Mouse (Mus musculus) stomach, embryonic 16.5 days (tissue): ENCODE measurements around the gene Krtap1-4. TPM values are rescaled to one million over a fixed set of nuclear protein-coding genes. Genes with fewer than 3 reads are reported as not detected.
A peak's percentile ranks its signal among the peaks of the same experiment; 100 is the strongest.

Source experiments
- ATAC-seq: fragments of 200-750 bp; cut with Nextera tagmentation; 2 replicates; pipeline ENCODE4 v1.8.0; 2017; ENCODE audit warnings: moderate number of reproducible peaks, moderate TSS enrichment; ENCODE audit not compliant: insufficient read depth, low FRiP score
- H3K27ac ChIP-seq: fragments of 300-500 bp; sonication (generic); 2 replicates; pipeline ENCODE4 v1.5.1; 2014; ENCODE audit warnings: low read length
- H3K27me3 ChIP-seq: fragments of 300-500 bp; sonication (generic); 2 replicates; pipeline ENCODE4 v1.6.1; 2014; ENCODE audit warnings: low read length, control low read depth, mixed read lengths; ENCODE audit not compliant: control insufficient read depth, insufficient read depth
- H3K36me3 ChIP-seq: fragments of 300-500 bp; sonication (generic); 2 replicates; pipeline ENCODE4 v1.6.1; 2014; ENCODE audit warnings: low read length; ENCODE audit not compliant: control insufficient read depth, insufficient read depth
- H3K4me1 ChIP-seq: fragments of 300-500 bp; sonication (generic); 2 replicates; pipeline ENCODE4 v1.6.1; 2014; ENCODE audit warnings: low read length, control low read depth, mixed read lengths; ENCODE audit not compliant: control insufficient read depth, insufficient read depth
- H3K4me2 ChIP-seq: fragments of 300-500 bp; sonication (generic); 2 replicates; pipeline ENCODE4 v1.6.1; 2014; ENCODE audit warnings: low read depth, low read length, mixed read lengths
- H3K4me3 ChIP-seq: fragments of 300-500 bp; sonication (generic); replicated peaks from 2 replicates; pipeline ENCODE4 v1.5.1; 2014; ENCODE audit warnings: mild to moderate bottlenecking, low read length
- H3K9ac ChIP-seq: fragments of 300-500 bp; sonication (generic); 2 replicates; pipeline ENCODE4 v1.6.1; 2014; ENCODE audit warnings: low read length
- H3K9me3 ChIP-seq: fragments of 300-500 bp; sonication (generic); replicated peaks from 2 replicates; pipeline ENCODE4 v1.6.1; 2016; ENCODE audit warnings: low read length, control low read depth; ENCODE audit not compliant: control insufficient read depth
- WGBS: fragments of 180-500 bp; shearing (Covaris S2); extraction: QIAGEN DNeasy Blood & Tissue Kit; methylation state at CpG from one replicate; pipeline ENCODE4 v1.1.7; 2014; 5-methylcytosine and 5-hydroxymethylcytosine counted together
- polyA plus RNA-seq: library from polyadenylated mRNA; unstranded; fragments of >200 nt; fragmentation: Nextera tagmentation; extraction: Ambion mirVana; gene quantifications from 2 replicates; pipeline ENCODE4 v1.2.1, GENCODE M21; 2015

The Krtap1-4 gene
- polyA plus RNA-seq, 1 experiment from 2014 or later, result not detected

DNA sequence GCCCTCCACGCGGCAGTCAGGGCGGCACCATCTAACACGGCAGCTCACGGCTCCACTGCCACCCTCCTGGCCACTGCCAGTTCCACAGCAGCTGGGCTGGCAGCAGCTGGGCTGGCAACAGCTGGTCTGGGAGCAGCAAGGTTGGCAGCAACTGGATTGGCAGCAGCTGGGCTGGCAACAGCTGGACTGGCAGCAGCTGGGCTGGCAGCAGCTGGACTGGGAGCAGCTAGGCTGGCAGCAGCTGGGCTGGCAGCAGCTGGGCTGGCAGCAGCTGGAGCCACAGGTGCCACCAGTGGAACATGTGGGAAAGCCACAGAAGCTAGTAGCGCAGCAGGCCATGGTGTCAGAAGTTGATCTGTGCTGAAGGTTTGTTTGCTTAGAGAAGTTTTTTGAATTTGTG lies 7.5 kb upstream of the Krtap1-4 start, which contains the start of gene Krtap1-3:
Gene Krtap1-3, minus strand, starts transcription at position 359 of the 400 bp plus-strand sequence.
- no peak within 1 kb of the TSS for H3K4me3 ChIP-seq
- H3K36me3 ChIP-seq, result no peaks in the 10 kb centered on the region
- H3K9me3 ChIP-seq, result no peaks in the 10 kb centered on the region
- 78% methylated on average over 6 of the region's 6 CpGs for WGBS
- no peaks in the 10 kb centered on the region for H3K4me1 ChIP-seq
- no peak within 1 kb of the TSS for H3K4me2 ChIP-seq
- H3K9ac ChIP-seq, result no peak within 1 kb of the TSS
- ATAC-seq, result no peak
- H3K27ac ChIP-seq, result no peak within 1 kb of the TSS
- no peaks in the 10 kb centered on the region for H3K27me3 ChIP-seq

- Histone ChIP-seq H3K27me3 (no peaks in the 10 kb centered on the region), H3K4me3 (no peak overlapping the region), H3K4me2 (no peak overlapping the region), H3K4me1 (no peaks in the 10 kb centered on the region), H3K9ac (no peak overlapping the region), H3K9me3 (no peaks in the 10 kb centered on the region), H3K36me3 (no peaks in the 10 kb centered on the region), H3K27ac (no peak overlapping the region)
- 87% methylated on average over 7 of the region's 7 CpGs for WGBS
- no peak for ATAC-seq
Measured at GRCm38 (mm10) chr11:99585096-99585495, 1.6 kb upstream of the Krtap1-4 start.

DNA sequence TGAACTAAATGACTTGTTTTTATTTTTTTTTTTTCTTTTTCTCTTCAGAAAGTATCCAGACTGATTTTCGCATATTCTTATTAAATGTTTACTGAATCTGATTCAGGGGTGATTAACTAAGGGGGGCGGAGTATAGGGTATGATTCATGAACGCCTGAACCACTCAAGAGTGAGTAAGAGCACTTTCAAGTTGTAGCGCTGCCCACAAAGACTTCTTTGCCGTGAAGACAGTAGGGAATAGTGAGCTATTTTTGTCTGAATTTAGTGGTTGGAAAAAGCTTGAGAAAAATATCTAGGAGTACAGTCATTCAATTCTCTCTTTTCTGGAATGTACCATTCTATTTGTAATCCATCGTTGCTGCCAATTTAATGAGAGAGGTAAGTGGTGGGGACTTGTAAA lies 1.9 kb downstream of the Krtap1-4 start:
- no peak overlapping the region for H3K9ac ChIP-seq
- no peak for ATAC-seq
- no peaks in the 10 kb centered on the region for H3K27me3 ChIP-seq
- no peak overlapping the region for H3K27ac ChIP-seq
- H3K4me3 ChIP-seq, result no peak overlapping the region
- H3K36me3 ChIP-seq, result no peaks in the 10 kb centered on the region
- H3K4me2 ChIP-seq, result no peak overlapping the region
- no peaks in the 10 kb centered on the region for H3K4me1 ChIP-seq
- no peaks in the 10 kb centered on the region for H3K9me3 ChIP-seq
- WGBS, result 77% methylated on average over 6 of the region's 6 CpGs

DNA sequence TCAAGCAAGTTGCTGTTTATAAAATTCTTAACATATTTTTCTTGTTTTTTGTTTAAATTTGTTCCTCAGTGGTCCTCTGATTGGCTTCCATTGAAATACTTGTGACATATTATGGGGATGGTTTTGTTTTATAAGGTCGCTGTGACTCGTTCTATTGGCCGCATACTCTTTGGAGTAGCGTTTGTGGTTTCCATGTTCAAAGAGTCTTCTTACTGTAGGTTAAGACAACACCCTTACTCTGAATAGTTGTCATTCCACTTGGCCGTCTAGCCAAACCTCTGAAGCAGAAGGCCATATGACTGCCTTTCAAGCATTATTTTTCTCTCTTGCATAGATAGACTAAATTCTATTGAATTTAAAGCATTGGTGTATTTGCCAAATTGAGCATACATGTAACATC lies 2.4 kb downstream of the Krtap1-4 start:
- H3K4me3 ChIP-seq, result no peak overlapping the region
- WGBS, result 90% methylated on average over 5 of the region's 5 CpGs
- no peak for ATAC-seq
- H3K4me1 ChIP-seq, result no peaks in the 10 kb centered on the region
- H3K27me3 ChIP-seq, result no peaks in the 10 kb centered on the region
- H3K4me2 ChIP-seq, result no peak overlapping the region
- H3K36me3 ChIP-seq, result no peaks in the 10 kb centered on the region
- H3K27ac ChIP-seq, result no peak overlapping the region
- H3K9me3 ChIP-seq, result no peaks in the 10 kb centered on the region
- H3K9ac ChIP-seq, result no peak overlapping the region

GRCm38 (mm10) chr11:99580636-99581035 lies 2.8 kb downstream of the Krtap1-4 start, which contains the start of gene Krtap1-5:
Gene Krtap1-5, minus strand, starts transcription at chr11:99581016.
- WGBS, result 75% methylated on average over 6 of the region's 6 CpGs
- H3K27ac ChIP-seq, result no peak within 1 kb of the TSS

GRCm38 (mm10) chr11:99574106-99574505 lies 9.3 kb downstream of the Krtap1-4 start:
- no peaks in the 10 kb centered on the region for H3K36me3 ChIP-seq
- no peak overlapping the region for H3K27ac ChIP-seq
- ATAC-seq, result peak; percentile 82
- H3K4me3 ChIP-seq, result no peak overlapping the region; the same call in 1 of the 2 replicates
- H3K9ac ChIP-seq, result peak overlapping the region; percentile 55; the same call in 1 of the 2 replicates
- H3K4me1 ChIP-seq, result no peaks in the 10 kb centered on the region
- no peaks in the 10 kb centered on the region for H3K27me3 ChIP-seq
- WGBS, result 4% methylated on average over 7 of the region's 7 CpGs
- peak overlapping the region; percentile 47 for H3K4me2 ChIP-seq
- H3K9me3 ChIP-seq, result no peaks in the 10 kb centered on the region

More at GRCm38 (mm10) chr11:99580636-99581035, 2.8 kb downstream of the Krtap1-4 start, which contains the start of gene Krtap1-5:
- Histone ChIP-seq H3K4me1 (no peaks in the 10 kb centered on the region), H3K27me3 (no peaks in the 10 kb centered on the region), H3K4me2 (no peak within 1 kb of the TSS), H3K9me3 (no peaks in the 10 kb centered on the region), H3K4me3 (no peak within 1 kb of the TSS), H3K36me3 (no peaks in the 10 kb centered on the region), H3K9ac (no peak within 1 kb of the TSS)
- no peak for ATAC-seq

GRCm38 (mm10) chr11:99573164-99573563 lies 10.3 kb downstream of the Krtap1-4 start:
- H3K36me3 ChIP-seq, result no peaks in the 10 kb centered on the region
- 58% methylated on average over 4 of the region's 4 CpGs for WGBS
- H3K27ac ChIP-seq, result no peak overlapping the region
- no peak overlapping the region for H3K4me3 ChIP-seq
- H3K4me2 ChIP-seq, result no peak overlapping the region
- no peaks in the 10 kb centered on the region for H3K4me1 ChIP-seq
- no peaks in the 10 kb centered on the region for H3K9me3 ChIP-seq
- no peak for ATAC-seq
- H3K9ac ChIP-seq, result no peak overlapping the region
- no peaks in the 10 kb centered on the region for H3K27me3 ChIP-seq

- H3K9ac ChIP-seq, result no peak within 1 kb of the TSS
- WGBS, result 90% methylated on average over 7 of the region's 7 CpGs
- H3K4me2 ChIP-seq, result no peak within 1 kb of the TSS
- H3K27me3 ChIP-seq, result no peaks in the 10 kb centered on the region
- H3K4me3 ChIP-seq, result no peak within 1 kb of the TSS
- H3K36me3 ChIP-seq, result no peaks in the 10 kb centered on the region
- H3K4me1 ChIP-seq, result no peaks in the 10 kb centered on the region
- no peaks in the 10 kb centered on the region for H3K9me3 ChIP-seq
- no peak within 1 kb of the TSS for H3K27ac ChIP-seq
- ATAC-seq, result no peak
Measured at GRCm38 (mm10) chr11:99566530-99566929, 16.9 kb downstream of the Krtap1-4 start, which contains the start of gene Krtap3-1. Gene Krtap3-1, minus strand, starts transcription at chr11:99566630.

- Histone ChIP-seq H3K4me3 (no peak overlapping the region), H3K9ac (no peak overlapping the region), H3K27ac (no peak overlapping the region), H3K27me3 (no peaks in the 10 kb centered on the region), H3K36me3 (no peaks in the 10 kb centered on the region), H3K4me2 (no peak overlapping the region), H3K4me1 (no peaks in the 10 kb centered on the region), H3K9me3 (no peaks in the 10 kb centered on the region)
- ATAC-seq, result no peak
- WGBS, result 81% methylated on average over 6 of the region's 6 CpGs
Measured at GRCm38 (mm10) chr11:99562580-99562979, 20.9 kb downstream of the Krtap1-4 start.
